In genomic region chr16:31171418-31171817, GRCm38 (mm10) we compare ENCODE assay signal across 27 mouse cellular contexts.
"Had no signal": no experiment of that assay in that cellular context is flagged by ENCODE, and none has a peak within 500 bp of the region (broad histone marks: within the 10 kb centered on the region; RNA-seq: fewer than 3 reads in every experiment).

No protein-coding gene starts in this region.

- H3K9ac ChIP-seq: heart, embryonic 12.5 days; hindbrain, embryonic 12.5 days; hindbrain, embryonic 15.5 days; kidney, embryonic 15.5 days; limb, embryonic 13.5 days; limb, embryonic 15.5 days; liver, embryonic 13.5 days; liver, embryonic 15.5 days had no signal

- H3K4me3 ChIP-seq: heart, adult 2 months; heart, embryonic 10.5 days; heart, embryonic 12.5 days; hindbrain, embryonic 10.5 days; hindbrain, embryonic 12.5 days; hindbrain, embryonic 15.5 days; kidney, embryonic 15.5 days; limb, embryonic 13.5 days; limb, embryonic 15.5 days; liver, embryonic 13.5 days; liver, embryonic 15.5 days had no signal

- H3K4me2 ChIP-seq: heart, embryonic 12.5 days; hindbrain, embryonic 12.5 days; hindbrain, embryonic 15.5 days; kidney, embryonic 15.5 days; limb, embryonic 13.5 days; limb, embryonic 15.5 days; liver, embryonic 13.5 days; liver, embryonic 15.5 days had no signal

- H3K9me3 ChIP-seq: heart, embryonic 10.5 days; heart, embryonic 12.5 days; hindbrain, embryonic 10.5 days; hindbrain, embryonic 12.5 days; hindbrain, embryonic 15.5 days; kidney, embryonic 15.5 days; limb, embryonic 13.5 days; limb, embryonic 15.5 days; liver, embryonic 13.5 days; liver, embryonic 15.5 days had no signal

- H3K27ac ChIP-seq: heart, adult 2 months; heart, embryonic 10.5 days; hindbrain, embryonic 10.5 days; hindbrain, embryonic 12.5 days; hindbrain, embryonic 15.5 days; hindbrain, postnatal 0 days; kidney, embryonic 15.5 days; kidney, postnatal 0 days; limb, embryonic 13.5 days; limb, embryonic 15.5 days had no signal

- H3K36me3 ChIP-seq: heart, embryonic 10.5 days; heart, embryonic 12.5 days; hindbrain, embryonic 10.5 days; hindbrain, embryonic 12.5 days; hindbrain, embryonic 15.5 days; kidney, embryonic 15.5 days; limb, embryonic 13.5 days; limb, embryonic 15.5 days; liver, embryonic 13.5 days; liver, embryonic 15.5 days had no signal

- H3K27me3 ChIP-seq: heart, embryonic 12.5 days; hindbrain, embryonic 12.5 days; hindbrain, embryonic 15.5 days; kidney, embryonic 15.5 days; limb, embryonic 13.5 days; limb, embryonic 15.5 days; liver, embryonic 13.5 days; liver, embryonic 15.5 days had no signal

- DNase-seq: gastrocnemius, postnatal 14 days; gastrocnemius, postnatal 36 days; heart, adult 11 months; heart, adult 2 months; heart, postnatal 10 days; heart, postnatal 4 days; kidney, adult 11 months; kidney, adult 2 months; kidney, adult 9 months; kidney, postnatal 14 days; kidney, postnatal 36 days; layer of hippocampus, adult 9-11 months; layer of hippocampus, postnatal 36 days; left cerebral cortex, postnatal 4 days; liver, embryonic 13.5 days had no signal

- ATAC-seq: hindbrain, postnatal 0 days; intestine, embryonic 16.5 days had no signal
